Mouse (Mus musculus) mature B cell (primary cell): ENCODE measurements around the gene Pskh1.

Source experiments
- in situ Hi-C: fragments of 300-500 bp; cut with MboI; formaldehyde crosslinking; loops from 2 replicates; pipeline ENCODE4 v1.14.3; 2019

Pskh1 gene

DNA sequence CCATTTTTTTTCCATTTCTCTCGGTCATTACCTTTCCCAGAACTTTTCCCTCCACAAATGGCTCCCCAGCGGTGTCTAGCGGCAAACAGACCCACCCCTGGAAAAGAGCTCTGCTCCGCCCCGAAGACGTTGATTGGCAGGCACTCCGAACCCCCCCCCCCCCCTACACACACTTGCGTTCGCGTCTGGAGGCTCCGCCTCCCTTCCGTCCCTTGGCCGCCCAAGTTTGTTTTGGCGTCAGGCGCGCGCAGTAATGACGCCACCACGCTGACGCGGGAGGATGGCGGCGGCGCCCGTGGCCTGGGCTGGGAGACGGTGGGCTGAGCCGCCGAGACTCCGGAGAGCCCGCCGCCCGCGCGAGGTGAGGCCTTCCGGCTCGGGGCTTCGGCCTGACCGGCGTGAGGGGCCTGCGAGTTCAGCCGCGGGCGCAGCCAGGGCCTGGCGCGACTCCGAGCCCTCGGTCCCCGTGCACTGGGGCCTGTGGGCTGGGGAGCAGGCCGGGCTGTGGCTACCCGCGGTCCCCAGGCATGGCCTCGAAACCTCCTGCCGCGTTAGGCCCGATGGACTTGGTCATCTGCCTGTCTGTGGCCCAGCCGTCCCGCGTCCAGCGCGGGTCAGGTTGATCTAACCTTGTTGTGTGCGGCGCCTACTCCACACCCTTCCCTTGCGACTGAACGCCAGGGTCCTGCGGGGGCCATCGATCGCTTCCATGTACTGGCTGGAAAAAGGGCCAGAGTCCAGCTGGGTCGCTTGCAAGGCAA, at the start of gene Pskh1:
TSS of gene Pskh1 (plus strand) at position 262 of the 761 bp plus-strand sequence.
- in situ Hi-C loops, result no loop called here

DNA sequence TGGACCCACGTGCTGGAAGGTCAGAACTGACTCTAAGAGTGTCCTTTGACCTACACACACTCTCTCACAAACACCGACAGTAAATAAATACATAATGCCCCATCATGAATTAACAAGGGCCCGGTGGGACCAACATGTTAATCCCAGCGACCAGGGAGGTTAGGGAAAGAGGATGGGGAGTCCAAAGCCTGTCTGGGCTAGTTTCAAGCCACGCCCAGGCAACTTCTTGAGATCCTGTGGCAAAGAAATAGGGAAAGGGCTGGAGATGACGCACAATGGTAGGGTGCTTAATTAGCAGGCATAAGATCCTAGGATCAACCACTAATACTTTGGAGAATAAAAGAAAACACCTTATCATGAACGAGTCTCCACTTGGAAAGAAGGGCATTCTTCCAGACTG, 49.6 kb upstream of the Pskh1 start:
- in situ Hi-C loops, result no loop called here

DNA sequence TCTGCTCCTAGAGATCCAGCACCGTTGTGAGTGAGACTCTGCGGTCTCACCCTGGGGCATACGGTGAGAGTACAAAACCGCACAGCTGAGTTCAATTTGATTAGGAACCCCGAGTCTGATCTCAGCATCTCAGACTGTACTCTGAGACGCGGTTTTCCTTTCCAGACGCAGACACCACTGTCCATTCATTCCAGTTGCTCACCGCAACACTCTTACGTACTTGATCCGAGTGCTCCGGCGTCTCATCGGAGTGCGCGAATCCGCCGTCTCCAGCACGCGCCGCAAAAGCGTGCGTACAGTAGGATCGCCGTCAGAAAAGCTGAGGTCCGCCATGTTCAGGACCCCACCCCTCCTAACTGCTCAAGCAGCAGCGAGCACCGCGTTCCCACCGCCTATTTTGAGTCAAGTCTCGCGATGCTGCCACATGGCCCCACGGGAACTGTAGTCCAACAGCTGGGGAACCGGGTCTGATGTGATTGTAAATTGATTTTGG, 48.5 kb upstream of the Pskh1 start:
- in situ Hi-C loops, result no loop called here

DNA sequence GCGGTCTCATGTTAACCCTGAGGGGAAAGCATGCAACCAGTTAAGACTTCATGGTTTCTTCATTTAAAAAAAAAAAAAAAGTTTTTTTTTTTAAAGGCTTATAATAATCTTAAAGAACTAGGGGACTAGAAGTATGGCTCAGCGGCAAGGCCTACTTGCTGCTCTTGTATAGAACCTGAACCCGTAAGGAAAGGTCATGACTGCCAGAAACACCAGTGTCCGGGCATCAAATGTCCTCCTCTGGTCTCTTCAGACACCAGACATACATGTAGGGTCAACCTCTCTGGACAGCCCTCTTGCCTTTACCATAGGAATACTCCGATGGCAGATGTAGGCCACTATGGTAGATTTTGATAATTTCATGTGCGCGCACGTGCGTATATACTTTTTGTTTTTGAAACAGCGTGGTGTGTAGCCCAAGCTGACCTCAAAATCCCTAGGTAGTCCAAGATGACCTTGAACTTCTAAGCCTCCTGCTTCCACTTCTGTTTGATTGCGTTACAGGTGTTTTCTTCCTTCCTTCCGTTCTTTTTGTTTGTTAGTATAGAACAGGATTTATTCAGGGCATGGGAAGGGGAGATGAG, 48.0 kb upstream of the Pskh1 start:
- in situ Hi-C loops, result no loop called here

DNA sequence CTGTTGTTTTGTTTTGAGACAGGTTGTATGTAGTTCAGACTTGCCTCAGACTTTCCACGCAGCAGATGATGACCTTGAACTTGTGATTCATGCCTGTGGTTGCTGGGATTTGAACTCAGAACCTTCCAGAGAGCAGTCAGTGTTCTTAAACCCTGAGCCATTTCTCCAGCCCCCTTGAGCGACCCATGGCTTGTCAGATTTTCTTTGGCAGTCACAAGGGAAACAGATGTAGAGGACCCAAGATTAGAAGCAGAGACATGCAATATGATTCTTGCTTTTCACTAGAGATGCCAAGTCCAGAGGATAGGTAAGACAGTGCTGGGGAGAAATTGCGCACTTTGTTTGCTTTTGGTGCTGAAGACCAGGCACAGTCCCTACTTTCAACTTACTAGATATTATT, 47.1 kb upstream of the Pskh1 start, which contains the start of gene Cenpt:
TSS of gene Cenpt (minus strand) at position 101 of the 400 bp plus-strand sequence.
- in situ Hi-C loops, result no loop called here

DNA sequence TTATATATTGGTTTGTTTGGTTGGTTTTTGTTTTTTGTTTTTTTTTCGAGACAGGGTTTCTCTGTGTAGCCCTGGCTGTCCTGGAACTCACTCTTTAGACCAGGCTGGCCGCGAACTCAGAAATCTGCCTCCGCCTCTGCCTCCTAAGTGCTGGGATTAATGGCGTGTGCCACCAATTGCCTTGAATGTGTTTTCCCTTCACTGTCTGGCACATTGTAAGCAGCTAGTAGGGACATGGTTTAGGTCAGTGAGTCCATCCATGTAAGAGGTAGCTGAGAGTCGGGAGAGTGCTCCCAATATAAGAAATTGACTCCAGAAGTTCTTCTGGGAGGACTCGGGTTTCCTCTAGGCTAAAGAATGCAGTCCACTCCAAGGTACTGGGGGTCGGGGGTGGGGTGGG, 45.9 kb upstream of the Pskh1 start:
- in situ Hi-C loops, result no loop called here

DNA sequence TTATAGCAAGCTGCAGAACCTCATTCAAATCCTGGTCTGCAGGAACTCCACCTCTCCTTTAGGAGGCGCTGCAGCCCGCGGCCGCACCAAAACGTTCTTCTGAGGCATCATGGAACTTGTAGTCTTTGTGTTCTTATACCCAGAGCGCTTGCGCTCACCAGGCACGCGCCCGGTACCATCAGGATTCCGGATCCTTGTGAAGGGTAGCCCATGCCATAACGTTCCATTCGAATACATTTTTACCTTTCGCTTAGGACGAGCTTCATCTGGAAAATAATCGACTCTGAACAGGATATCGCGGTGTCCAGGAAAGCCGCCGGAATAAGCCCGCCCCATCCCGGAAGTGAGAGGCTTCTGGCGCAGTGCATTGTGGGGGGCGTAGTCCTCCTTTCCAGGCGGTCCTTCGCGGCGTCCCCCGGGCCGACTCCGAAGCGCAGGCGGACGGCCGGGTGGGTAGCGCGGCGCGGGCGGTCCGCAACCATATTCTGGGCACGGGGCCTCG, 45.5 kb upstream of the Pskh1 start, which contains the start of gene Thap11:
TSS of gene Thap11 (plus strand) at position 418 of the 502 bp plus-strand sequence.
- in situ Hi-C loops, result no loop called here

DNA sequence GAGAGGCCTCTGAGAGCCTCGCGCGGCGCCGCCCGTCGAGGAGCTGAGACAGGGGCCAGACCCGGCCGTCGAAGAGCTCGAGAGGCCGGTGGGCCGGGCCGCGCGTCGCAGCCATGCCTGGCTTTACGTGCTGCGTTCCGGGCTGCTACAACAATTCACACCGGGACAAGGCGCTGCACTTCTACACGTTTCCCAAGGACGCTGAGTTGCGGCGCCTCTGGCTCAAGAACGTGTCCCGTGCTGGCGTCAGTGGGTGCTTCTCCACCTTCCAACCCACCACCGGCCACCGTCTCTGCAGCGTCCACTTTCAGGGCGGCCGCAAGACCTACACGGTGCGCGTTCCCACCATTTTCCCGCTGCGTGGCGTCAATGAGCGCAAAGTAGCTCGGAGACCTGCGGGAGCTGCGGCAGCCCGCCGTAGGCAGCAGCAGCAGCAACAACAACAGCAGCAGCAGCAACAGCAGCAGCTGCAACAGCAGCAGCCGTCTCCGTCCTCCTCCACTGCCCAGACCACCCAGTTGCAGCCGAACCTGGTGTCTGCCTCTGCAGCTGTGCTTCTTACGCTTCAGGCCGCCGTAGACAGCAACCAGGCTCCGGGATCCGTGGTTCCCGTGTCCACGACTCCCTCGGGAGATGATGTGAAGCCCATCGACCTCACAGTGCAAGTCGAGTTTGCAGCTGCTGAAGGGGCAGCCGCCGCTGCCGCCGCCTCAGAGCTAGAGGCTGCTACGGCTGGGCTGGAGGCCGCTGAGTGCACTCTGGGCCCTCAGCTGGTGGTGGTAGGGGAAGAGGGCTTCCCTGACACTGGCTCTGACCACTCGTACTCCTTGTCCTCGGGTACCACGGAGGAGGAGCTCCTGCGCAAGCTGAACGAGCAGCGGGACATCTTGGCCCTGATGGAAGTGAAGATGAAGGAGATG, 44.7 kb upstream of the Pskh1 start:
- in situ Hi-C loops, result no loop called here

DNA sequence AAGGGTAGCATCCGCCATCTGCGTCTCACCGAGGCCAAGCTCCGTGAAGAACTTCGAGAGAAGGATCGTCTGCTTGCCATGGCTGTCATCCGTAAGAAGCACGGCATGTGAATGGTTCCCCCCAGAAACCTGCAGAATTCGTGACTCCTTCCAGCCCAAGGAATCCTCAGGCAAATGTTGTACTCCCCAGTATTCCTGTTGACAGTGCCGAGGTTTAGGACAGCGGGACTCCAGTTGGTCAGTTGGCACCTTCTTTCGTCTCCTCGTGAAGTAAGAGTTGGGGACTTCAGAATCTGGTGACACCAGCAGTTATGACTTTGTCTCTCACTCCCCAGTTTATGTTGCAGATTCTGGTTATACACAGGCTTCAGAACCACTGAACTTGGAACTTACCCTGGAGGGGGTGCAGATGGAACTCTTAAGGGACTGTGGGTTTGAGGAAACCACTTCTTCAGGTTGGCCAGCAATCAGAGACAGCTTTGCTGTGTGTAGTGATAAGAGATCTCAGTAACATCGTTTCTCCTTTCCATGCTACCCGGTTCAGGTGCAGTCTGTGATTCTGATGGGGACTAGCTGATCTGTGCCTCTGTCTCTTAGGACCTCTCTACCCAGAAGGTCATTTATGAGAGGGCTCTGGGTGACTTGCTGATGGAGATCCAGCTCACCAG, 43.9 kb upstream of the Pskh1 start:
- in situ Hi-C loops, result no loop called here

DNA sequence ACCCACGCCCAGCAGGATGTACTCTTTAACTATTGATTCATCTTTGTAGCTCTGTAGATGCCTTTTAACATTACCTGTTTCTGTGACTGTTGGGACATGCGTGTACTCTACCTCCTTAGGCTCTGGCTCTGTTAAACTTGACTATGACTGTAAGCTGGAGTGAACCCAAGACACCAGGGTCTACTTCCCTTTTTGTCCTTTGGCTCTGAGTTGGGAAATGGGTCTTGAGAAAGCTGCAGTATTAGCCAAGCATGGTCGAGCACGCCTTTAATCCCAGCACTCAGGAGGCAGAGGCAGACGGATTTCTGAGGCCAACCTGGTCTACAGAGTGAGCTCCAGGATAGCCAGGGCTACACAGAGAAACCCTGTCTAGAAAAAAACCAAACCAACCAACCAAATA, 41.7 kb upstream of the Pskh1 start:
- in situ Hi-C loops, result no loop called here

DNA sequence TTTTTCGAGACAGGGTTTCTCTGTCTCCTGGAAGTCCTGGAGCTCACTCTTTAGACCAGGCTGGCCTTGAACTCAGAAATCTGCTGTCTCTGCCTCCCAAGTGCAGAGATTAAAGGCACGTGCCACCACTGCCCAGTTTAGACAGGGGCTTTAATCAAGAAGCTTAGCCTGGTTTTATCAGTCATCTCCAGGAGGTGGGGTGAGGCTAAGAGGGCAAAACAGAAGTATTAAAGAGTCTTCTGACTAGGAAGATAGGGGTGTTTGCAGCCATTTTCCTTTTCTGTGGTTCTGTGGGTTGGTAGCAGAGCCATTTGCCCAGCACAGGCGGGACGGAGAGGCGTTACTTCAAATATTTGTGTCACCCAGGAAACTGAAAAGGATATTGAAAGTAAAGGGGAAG, 40.9 kb upstream of the Pskh1 start:
- in situ Hi-C loops, result no loop called here

DNA sequence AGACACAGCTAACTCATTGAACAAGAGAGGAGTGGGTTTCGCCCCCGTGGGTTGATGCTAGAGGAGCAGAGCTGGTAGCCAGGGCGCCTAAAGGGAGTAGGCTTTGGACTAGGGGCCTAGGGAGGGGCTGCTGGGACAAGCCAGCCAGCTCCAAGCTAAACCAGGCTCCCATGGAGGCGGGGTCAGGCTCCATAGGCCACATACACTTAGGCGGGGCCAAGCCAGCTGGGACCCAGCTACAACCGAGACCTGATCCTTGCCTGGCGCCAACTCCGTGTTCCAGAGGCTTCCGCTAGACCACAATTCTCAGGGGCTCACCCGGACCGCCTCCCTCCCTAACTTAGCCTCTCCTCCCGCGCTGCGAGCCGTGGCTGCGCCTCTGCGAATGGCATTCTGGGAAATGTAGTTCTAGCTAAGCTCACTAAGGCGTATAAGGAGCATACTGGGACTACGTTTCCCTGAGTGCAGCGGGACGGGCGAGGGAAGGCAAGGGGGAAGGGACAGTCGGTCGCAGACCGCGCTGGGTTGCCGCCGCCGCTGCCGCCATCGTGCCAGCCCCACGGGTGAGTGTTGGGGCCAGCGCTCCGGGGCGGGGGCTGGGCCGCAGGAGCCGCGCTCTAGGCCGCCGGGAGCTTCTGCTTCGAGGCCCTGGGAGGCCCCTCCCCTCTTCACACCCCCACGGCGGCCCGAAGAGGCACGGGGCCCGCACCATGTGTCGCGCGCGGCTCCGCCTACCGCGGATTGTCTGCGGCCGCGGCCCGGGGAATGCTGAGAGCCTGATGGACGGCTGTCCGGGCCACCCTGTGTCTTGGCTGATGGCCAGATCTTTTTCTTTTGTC, 39.9 kb upstream of the Pskh1 start, which contains the start of gene Nutf2:
TSS of gene Nutf2 (plus strand) at position 438 of the 839 bp plus-strand sequence.
- in situ Hi-C loops, result no loop called here

DNA sequence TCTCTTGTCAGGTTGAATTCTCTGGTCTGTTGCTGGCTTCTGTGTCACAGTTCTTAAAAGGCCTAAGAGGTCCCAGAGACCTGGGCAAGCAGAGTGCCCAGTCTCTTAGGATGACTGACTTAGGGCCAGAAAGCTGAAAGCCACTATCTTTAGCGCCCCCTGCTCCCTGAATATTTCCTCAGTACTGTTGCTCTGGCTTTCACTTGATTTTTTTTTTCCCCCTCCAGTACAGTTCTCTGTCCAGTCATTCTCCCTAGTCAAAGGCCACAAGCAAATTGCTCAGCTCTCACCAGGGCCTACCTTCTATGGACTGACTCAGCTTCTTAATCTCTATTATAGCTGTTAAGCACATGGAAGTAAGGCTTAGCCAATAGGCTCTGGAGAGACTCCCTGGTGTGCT, 38.3 kb upstream of the Pskh1 start:
- in situ Hi-C loops, result no loop called here

DNA sequence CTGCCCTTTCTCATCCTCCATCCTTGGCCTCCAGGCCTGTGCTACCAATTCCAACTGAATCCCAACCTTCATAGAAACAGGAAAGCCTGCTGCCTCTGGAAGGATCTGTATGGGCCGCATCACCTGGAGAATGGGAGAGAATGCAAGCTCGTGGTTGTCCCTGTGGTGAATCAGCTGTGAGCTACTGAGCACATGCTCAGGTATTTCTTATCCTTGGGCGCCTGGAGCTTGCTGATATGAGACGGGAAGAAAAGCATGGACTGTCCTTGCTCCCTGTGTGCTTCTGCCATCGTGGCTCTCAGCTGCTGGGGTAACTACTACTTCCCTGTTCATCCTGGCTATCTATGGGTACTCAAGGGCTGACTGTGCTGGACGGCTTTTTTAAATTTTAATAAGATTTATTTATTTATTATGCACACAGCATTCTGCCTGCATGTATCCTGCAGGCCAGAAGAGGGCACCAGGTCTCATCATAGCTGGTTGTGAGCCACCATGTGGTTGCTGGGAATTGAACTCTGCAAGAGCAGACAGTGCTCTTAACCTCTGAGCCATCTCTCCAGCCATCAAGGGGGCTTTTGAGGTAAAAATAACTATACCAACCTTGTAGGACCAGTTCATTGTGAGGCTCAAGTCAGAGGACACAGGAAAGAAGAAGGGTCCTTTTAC, 33.7 kb upstream of the Pskh1 start:
- in situ Hi-C loops, result no loop called here

DNA sequence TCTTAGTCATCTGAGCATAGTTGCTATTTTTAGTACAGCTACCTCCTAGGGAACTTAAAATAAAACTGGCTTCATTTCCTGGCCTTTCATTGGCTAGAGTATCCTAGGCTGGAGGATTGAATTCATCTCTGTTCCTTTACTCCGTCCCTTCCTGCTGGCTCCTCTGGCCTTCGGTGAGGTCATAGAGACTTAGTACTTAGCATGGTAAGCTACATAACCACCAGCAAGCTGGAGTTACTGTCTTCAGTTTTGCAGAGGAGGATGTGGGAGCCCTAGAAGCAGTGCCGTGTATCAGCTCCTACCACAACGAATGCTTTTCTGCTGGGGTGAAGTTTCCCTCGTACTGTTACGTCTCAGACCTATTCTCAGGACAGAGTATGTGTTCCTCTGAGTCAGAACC, 25.9 kb upstream of the Pskh1 start:
- in situ Hi-C loops, result no loop called here

DNA sequence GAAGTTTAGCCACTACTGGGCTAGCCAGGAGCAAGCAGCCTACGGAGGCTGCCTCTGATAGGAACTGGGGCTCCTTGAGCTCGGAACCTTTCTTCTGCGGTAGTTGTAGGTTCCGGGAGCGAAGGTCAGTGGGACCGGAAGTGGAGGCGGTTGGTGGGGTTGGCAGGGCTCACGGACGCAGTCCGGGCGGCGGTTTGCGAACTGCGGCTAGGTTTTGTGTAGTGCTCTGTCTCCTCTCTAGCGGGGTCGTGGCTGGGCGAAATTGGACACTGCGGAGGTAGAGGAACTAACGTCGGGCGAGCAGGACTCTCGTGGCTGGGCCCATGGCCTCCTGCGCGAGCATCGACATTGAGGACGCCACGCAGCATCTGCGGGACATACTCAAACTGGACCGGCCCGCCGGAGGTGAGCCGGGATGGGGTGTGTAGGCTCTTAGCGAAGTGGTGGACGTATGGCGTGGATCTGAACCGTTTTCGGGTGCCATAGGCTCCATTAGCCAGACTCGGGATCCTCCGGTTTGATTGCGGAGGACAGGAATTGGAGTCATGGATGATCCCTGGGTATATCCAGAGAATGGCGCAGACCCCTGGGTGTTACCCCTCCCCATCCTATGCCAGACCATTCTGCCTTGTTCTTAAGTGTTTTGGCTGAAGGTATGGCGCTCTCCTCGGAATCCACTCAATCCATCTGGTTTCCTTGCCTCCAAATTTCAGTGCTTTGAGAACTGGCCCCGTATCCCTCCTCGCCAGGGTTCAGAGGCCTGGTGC, 19.3 kb upstream of the Pskh1 start, which contains the start of gene Edc4:
TSS of gene Edc4 (plus strand) at position 128 of the 767 bp plus-strand sequence.
- in situ Hi-C loops, result no loop called here

DNA sequence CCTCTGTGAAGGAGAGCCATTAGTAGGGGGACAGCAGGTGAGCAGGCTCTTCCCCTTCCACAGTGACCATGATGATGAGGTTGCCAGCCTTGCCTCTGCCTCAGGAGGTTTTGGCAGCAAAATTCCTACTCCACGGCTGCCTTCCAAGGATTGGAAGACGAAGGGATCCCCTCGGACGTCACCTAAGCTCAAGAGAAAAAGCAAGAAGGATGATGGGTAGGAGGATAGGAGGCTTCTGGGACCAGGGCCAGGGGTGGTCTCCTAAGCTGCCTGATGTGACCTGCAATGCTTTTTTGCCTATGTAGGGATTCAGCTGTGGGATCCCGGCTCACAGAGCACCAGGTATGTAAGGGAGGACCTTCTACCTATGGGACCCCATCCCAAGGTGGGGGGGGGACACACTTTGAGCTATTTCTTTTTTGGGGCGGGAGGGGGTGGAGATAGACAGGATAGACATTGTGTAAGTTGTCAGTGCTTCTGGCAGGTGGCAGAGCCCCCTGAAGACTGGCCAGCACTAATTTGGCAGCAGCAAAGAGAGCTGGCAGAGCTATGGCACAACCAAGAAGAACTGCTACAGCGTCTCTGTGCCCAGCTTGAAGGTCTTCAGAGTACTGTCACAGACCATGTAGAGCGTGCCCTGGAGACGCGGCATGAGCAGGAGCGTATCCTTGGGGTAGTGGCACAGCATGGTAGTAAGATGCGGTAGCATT, 10.3 kb upstream of the Pskh1 start:
- in situ Hi-C loops, result no loop called here

DNA sequence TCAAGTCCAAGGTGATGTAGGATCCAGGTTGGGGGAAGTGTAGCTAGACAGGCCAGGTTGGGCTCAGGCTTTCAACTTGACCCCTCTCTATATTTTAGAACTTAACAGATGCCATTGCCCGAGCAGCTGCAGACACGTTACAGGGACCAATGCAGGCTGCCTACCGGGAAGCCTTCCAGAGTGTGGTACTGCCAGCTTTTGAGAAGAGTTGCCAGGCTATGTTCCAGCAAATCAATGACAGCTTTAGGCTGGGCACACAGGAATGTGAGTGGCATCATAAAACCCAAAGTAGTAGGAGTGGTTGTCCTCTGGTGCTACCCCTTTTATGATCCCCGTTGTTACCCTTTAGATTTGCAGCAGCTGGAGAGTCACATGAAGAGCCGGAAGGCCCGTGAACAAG, 9.4 kb upstream of the Pskh1 start:
- in situ Hi-C loops, result no loop called here
